Mouse (Mus musculus) heart, adult 18-20 months (tissue): ENCODE measurements around the gene Treml1. TPM values are rescaled to one million over a fixed set of nuclear protein-coding genes. Genes with fewer than 3 reads are reported as not detected.

ENCODE experiments used
- DNase-seq, 2 experiments: peaks; one replicate each; pipeline ENCODE4 v3.0.0; 2021 to 2022; ENCODE audit warnings: mixed read lengths in 1 of 2
- total RNA-seq, 2 experiments: library from RNA; stranded (reverse); gene quantifications; 2 replicates each; pipeline ENCODE4 v1.2.3; 2021

The Treml1 gene
- total RNA-seq, 2 experiments from 2014 or later, result 0.27 to 0.54 TPM

GRCm38 (mm10) chr17:48409380-48410298 is 49.9 kb downstream of the Treml1 start, which contains the start of the genes Nfya and Oard1:
Gene Nfya (minus strand): TSS chr17:48409906.
Gene Oard1 (plus strand): TSS chr17:48410014.
- peak; percentile 100 for DNase-seq

GRCm38 (mm10) chr17:48410299-48410785 is 50.6 kb downstream of the Treml1 start:
- DNase-seq, result no peak

- no peak for DNase-seq
These were observed 51.5 kb downstream of the Treml1 start for GRCm38 (mm10) chr17:48411241-48411640.

GRCm38 (mm10) chr17:48416011-48416410 is 56.3 kb downstream of the Treml1 start:
- DNase-seq, result peak in 1 of 2 experiments; percentile 27

Other genes starting within 250 kb of the Treml1 start
- gene 9830107B12Rik, start 213.6 kb upstream of the Treml1 start, total RNA-seq, result not detected
- not detected for gene A530064D06Rik, start 192.6 kb upstream of the Treml1 start, total RNA-seq
- gene Trem1, start 127.1 kb upstream of the Treml1 start, total RNA-seq, result under 1 TPM in 1 of 2 experiments, not detected in 1; 0.13 TPM
- not detected for gene Trem3, start 112.1 kb upstream of the Treml1 start, total RNA-seq
- under 1 TPM in 1 of 2 experiments, not detected in 1; 0.33 TPM for gene Treml4, start 95.6 kb upstream of the Treml1 start, total RNA-seq
- gene Treml2, start 60.4 kb upstream of the Treml1 start, total RNA-seq, result 1 to 10 TPM in 1 of 2 experiments, under 1 TPM in 1; 0.65 to 1.1 TPM
- gene B430306N03Rik, start 43.8 kb upstream of the Treml1 start, total RNA-seq, result under 1 TPM; 0.18 to 0.20 TPM
- 1 to 10 TPM; 1.6 to 2.2 TPM for gene Trem2, start 13.5 kb upstream of the Treml1 start, total RNA-seq
- gene Nfya, start 50.0 kb downstream of the Treml1 start, total RNA-seq, result 10 to 100 TPM; 18.8 to 21.7 TPM
- 10 to 100 TPM; 17.3 to 21.3 TPM for gene Oard1, start 50.1 kb downstream of the Treml1 start, total RNA-seq
- 100 to 1,000 TPM; 211 to 226 TPM for gene Apobec2, start 73.0 kb downstream of the Treml1 start, total RNA-seq
- gene Tspo2, start 91.6 kb downstream of the Treml1 start, total RNA-seq, result under 1 TPM; 0.55 to 0.62 TPM
- gene Unc5cl, start 95.0 kb downstream of the Treml1 start, total RNA-seq, result under 1 TPM in 1 of 2 experiments, not detected in 1; 0.36 TPM